Mouse (Mus musculus) retina, postnatal 1 day (tissue): ENCODE results near the gene Unkl.
A peak's percentile ranks its signal among the peaks of the same experiment; 100 is the strongest.

ENCODE experiments used
- DNase-seq: peaks from one replicate; pipeline ENCODE4 v3.0.0-alpha.2; 2012

Gene Unkl

DNA sequence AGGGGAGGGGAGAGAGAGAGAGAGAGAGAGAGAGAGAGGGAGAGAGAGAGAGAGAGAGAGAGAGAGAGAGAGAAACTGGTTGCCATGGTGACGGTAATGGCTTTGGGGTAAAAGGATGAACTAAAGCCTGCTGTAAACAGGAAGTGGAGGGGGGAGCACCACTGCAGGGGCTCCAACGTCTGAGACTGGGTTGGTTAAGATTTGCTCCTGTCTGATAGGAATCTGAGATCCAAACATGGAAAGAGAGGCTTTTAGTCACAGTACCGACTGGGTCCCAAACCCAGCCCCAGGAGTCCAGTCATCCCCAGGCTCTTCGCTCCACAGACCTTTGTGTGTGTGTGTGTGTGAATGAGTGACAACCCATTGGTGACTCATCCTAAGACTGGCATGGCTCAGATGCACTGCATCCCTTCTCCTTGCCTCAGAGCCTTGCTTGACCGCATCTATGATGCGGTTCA lies 69.6 kb downstream of the Unkl start:
- DNase-seq, result peak; percentile 40

DNA sequence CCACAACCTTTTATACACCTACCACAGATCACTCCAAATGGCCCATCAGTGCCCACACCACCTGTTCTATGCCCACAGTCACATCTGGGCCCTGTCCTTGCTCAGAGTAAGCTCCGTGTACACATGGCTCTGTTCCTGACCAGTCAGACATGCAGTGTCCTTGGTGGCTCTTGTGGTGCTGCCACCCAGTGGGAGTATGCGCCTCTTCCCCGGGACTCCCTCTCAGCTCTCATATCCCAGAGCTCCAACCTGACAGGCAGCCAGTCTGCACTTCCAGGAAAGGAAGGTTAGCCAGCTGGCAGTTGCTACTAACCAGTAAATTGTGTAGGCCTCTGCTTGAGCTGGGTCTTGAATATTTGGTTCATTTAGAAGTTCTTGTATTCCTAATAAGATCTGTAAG lies 76.3 kb downstream of the Unkl start:
- peak; percentile 22 for DNase-seq

DNA sequence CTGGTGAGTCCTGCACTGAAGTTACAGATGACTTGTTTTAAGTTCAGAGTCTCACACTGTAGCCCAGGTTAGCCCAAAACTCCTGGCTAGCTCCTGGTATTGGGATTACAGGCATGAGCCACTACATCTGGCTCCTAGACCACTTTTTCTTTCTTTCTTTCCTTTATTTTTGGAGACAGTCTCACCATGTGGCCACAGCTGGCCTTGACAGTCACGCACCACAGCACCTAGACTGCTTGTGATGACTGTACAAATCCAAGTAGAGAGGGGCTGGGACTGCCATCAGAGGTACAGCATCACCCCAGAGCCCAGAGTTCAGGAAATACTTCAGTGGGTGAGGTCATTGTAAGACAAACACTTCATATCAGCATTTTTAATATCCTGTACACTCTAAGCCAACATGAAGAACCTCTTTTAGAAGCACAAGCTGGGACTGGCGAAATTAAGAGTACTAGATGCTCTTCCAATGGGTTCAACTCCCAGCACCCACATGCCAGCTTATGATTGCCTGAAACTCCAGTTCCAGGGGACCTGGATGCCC lies 82.7 kb downstream of the Unkl start:
- DNase-seq, result no peak

DNA sequence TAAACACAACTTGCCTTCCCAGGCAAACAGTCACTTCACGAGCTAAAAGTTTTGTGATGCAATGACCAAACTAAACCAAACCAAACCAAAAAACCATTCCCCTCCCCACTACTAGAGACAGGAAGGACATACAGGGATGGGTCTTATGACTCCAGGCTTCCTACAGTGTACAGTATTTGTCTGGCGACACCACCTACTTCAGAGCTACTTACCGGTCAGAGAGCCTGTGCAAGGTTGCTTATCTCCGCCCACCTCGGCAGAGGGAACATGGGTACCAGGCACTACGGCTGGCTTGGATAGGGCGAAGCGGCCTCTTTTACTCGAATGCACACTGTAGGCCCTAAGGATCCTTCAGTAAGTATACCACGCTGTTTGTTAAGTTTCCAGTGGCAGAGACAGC lies 84.1 kb downstream of the Unkl start:
- no peak for DNase-seq

DNA sequence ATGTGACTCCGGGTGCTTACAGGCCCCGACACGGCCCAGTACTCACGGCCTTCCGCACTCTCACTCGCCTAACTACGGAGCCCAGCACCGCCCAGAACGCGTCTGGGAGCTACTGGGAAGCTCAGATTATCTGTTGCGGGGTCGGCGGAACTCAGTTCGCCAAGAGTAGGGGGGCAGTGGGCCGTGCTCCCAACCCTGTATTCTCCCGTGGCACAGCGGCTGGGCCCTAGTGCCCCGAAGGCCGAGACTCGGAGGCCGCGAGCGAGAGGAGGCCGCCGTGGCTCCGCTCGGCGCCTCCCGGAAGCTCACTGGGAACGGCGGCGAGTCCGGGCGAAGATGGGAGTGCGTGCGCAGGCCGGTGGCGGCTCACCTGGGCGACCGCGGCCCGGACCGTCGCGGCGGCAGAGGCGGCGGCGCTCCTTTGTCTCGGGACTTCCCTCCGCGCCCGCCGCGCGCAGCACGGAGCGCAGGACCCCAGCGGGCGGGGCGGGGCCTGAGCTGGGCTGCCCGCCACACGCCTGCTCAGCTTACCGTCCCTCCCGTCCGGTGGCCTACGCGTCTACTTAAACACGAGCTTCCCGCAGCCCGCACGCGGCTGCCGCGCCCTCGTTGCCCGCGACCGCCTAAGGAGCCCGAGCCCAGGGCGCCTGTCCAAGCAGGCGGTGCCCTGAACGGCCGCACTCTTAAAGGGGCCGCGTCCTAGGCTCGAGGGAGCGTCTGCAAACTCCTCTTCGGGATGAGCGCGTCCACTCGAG lies 84.9 kb downstream of the Unkl start:
- DNase-seq, result no peak

DNA sequence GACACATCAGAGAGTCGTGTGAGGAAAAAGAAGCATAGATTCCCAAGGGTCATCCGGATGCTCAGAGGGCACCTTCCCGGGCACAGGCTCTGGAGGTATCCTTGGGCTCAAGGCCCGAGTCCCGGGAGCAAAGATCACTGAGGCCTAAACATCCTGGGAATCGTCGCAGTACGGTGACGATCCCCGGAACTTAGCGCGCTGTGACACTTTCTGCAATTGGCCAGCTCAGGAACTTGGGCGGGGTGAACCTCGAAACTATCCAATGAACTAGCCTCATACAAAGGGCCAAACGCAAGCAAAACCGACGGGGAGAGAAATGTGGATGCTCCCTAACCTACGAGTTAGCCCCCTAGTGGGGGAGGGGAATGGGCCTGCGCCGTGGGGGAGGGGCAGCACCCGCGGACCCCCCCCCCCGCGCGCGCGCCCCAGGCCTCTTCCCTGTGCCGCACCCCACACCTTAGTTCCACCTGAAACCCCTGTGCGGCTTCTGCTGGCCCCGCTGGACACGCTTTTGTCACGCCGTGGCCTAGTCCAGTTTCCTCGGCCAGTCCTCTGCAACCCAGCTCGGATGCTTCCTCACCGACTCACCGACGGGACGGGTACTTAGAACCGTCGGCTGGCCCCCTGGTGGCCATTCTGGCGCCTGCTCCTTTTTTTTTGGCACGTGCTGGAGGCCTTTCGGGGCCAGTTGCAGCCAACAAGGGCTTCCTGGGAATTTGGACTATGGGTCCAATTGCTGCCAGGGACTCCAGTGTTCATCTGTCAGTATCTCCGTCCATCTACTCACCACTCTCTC lies 85.7 kb downstream of the Unkl start:
- peak; percentile 100 for DNase-seq

DNA sequence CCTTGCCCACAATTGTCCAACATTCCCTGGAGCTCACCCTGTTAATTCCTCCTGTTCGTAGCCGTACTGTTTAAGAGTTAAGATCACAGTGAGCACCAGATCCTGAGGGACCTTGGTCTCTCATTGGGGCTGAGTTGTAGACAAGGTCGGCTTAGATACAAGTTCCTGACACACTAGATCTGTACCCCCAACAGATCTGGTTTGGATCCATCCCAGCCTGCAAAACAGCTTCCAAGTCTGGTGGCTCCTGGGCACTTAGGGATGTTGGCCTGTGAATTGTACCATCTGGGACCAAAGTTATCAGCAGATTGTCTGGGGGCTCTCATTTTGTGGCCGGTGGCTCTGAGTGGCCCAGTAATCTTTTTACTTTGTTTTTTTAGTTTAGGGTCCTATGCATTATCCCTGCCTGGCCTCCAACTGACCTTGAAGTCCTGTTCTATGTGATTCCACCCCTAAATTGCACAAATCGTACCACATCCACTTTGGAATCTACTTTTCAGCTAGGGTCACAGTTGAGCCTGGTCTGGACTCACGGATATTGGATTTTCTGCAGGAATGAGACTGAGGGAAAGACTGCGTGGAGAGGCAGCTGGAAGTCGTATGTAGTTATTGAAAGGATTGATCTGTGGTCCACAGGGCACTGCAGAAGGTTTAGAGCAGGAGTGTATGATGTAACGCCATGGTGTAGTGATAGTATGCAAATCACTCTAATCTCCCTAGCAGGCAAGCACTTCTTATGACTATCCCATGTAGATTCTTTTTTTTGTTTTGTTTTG lies 86.6 kb downstream of the Unkl start, which contains the start of gene Ube2i:
TSS of gene Ube2i (minus strand) at position 52 of the 776 bp plus-strand sequence.
- no peak for DNase-seq

DNA sequence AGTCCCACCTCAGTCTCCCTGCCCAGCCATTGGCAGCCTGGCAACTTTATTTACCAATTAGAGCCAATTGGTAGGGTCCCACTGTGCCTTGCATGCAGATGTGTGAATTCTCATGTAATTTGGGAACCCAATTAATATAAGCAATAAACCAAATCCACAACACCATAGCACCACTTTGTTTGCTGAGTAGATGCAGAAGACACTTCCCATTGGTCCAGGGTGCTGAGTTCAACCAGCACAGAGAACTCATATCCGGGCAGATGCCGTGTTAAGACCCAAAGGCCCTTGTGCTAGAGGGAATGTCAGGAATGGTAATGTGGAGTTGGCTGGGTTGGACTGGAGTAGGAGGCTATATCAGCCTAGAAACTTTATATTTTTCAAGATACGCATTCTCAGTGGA lies 87.6 kb downstream of the Unkl start:
- no peak for DNase-seq

DNA sequence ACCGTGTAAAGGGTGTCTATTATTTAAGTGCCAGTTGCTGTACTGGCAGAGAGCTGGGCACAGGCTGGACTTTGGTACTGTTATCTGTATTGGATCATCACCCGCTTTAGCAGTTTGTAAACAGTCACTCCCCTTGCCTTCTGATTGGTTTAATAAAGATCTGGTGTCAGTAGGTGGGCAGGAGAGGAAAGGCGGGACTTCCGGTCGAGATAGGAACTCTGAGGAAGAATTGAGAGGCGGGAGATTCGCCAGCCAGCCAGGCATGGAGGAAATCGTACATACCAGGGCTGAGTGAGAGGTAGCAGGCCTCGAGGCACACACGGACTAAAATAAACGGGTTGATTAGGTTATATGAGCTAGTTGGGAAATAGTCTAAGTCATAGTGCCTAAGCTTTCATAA lies 93.9 kb downstream of the Unkl start:
- DNase-seq, result peak; percentile 40
